Mouse (Mus musculus) left cerebral cortex, adult 11 months (tissue): ENCODE results near the gene Plekhg2.

Experiments used
- DNase-seq: peaks from one replicate; pipeline ENCODE4 v3.0.0; 2022; ENCODE audit warnings: low spot score

Gene Plekhg2

GRCm38 (mm10) chr7:28367663-28368275 lies 4.6 kb downstream of the Plekhg2 start:
- DNase-seq = no peak

GRCm38 (mm10) chr7:28362441-28363060 lies 9.8 kb downstream of the Plekhg2 start:
- no peak for DNase-seq

GRCm38 (mm10) chr7:28361647-28362341 lies 10.6 kb downstream of the Plekhg2 start:
- no peak for DNase-seq

GRCm38 (mm10) chr7:28360291-28360690 lies 12.1 kb downstream of the Plekhg2 start:
- no peak for DNase-seq

GRCm38 (mm10) chr7:28359854-28360253 lies 12.5 kb downstream of the Plekhg2 start:
- DNase-seq = no peak

- DNase-seq = no peak
These were observed 14.0 kb downstream of the Plekhg2 start for GRCm38 (mm10) chr7:28358431-28358830.

- DNase-seq = no peak
These were observed 14.4 kb downstream of the Plekhg2 start for GRCm38 (mm10) chr7:28357984-28358383.

GRCm38 (mm10) chr7:28356981-28357380 lies 15.4 kb downstream of the Plekhg2 start:
- DNase-seq = no peak

- no peak for DNase-seq
These were observed 17.2 kb downstream of the Plekhg2 start for GRCm38 (mm10) chr7:28355221-28355620.

- DNase-seq = no peak
These were observed 17.8 kb downstream of the Plekhg2 start for GRCm38 (mm10) chr7:28354596-28354995.

GRCm38 (mm10) chr7:28354113-28354581 lies 18.3 kb downstream of the Plekhg2 start:
- DNase-seq = no peak

- no peak for DNase-seq
These were observed 19.1 kb downstream of the Plekhg2 start for GRCm38 (mm10) chr7:28353267-28353666.

- DNase-seq = no peak
These were observed 20.7 kb downstream of the Plekhg2 start for GRCm38 (mm10) chr7:28351676-28352191.

GRCm38 (mm10) chr7:28350155-28350883 lies 22.1 kb downstream of the Plekhg2 start, which contains the start of gene Rps16:
TSS of gene Rps16 (plus strand) at chr7:28350652.
- peak; percentile 90 for DNase-seq

- no peak for DNase-seq
These were observed 23.8 kb downstream of the Plekhg2 start for GRCm38 (mm10) chr7:28348601-28349000.

- no peak for DNase-seq
These were observed 24.7 kb downstream of the Plekhg2 start for GRCm38 (mm10) chr7:28347746-28348145.

GRCm38 (mm10) chr7:28344637-28345036 lies 27.8 kb downstream of the Plekhg2 start:
- no peak for DNase-seq

GRCm38 (mm10) chr7:28341381-28341780 lies 31.0 kb downstream of the Plekhg2 start:
- DNase-seq = no peak

- DNase-seq = no peak
These were observed 33.0 kb downstream of the Plekhg2 start for GRCm38 (mm10) chr7:28339213-28339917.

- peak; percentile 95 for DNase-seq
These were observed 34.0 kb downstream of the Plekhg2 start, which contains the start of gene Supt5 for GRCm38 (mm10) chr7:28338108-28338998. TSS of gene Supt5 (minus strand) at chr7:28338746.
